Mouse (Mus musculus): Measurements from ENCODE around the gene Amd1.

The Amd1 gene

DNA sequence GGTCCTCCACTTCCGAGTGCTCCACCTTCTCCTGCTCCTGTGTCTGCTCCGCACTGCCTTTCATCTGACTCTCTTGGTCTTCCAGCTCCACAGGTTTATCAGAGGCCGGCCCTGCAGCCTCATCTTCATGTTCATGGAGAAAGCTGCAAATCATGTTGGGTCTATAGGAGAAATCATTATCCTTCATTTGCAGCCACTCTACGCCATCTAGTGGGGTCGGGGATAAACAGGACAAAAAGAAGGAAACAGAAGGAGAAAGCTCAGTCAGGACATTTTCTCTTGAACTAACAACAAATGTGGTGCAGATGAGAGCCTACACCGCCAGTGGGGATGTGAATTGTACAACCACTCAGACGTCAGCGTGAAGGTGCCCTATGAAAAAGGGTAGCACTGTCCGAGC, 52.4 kb downstream of the Amd1 start:
- no peak for DNase-seq

DNA sequence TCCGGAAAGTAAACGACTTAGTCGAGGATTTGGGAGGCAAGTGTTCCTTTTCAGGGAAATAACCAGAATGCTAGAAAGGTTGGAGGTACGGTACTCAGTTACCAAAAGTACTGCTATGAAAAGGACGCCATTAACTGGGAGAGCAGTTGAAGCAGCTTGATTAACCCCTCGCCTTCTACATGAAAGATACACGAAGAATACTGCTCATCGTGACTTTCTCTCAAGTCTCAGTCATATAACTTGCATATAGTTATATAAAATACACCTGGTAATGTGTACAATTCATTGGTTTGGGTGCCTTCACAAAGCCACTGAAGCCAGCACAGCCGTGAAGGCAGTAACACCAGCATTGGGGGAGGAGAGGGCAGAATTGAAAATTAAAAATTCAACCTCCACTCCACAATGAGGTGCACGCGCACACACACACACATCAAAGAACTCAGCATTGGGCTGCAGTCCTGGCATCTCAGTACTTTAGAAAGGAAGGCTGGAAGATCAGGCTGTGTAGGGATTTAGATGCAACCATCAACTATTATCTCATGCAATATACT, 54.7 kb downstream of the Amd1 start:
- DNase-seq, result no peak

DNA sequence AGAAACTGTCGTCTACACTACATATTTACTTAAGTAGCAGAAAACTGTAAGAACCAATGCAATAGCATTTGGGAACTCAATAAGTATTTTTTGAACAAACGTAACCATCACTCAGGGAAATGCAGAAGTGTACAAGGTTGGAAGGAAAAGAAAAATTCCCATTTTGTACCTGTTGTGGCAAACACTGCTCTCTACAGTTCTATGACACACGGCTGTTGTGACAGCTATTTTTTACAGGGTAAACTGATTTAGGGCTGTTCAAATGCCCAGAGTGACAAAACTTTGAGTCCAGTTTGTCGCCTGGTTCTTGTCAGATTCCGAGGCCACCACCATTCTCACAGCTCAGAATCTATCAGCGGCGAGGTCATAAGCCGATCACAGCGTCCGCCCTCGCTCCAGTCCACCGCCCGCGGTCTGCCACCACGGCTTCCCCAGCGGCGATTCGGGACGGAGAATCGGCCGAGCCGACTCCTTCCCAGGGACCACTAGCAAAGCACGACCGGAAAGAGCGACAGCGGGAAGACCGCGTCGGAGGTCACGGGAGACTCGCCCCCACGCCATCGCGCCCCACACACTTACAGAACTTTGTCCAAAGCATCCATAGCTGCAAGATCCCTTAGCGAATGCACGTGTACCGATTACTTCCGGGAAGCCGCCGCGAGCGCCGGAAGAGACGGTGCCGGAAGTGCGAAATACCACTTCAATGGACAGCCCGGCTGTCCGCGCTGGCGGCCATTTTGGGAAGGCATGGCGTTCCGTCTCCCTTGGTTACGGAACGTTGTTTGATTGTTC, 55.4 kb downstream of the Amd1 start, which contains the start of gene Rpf2:
Gene Rpf2 (minus strand): TSS at position 663 of the 792 bp plus-strand sequence.
- peak; percentile 84 for DNase-seq

DNA sequence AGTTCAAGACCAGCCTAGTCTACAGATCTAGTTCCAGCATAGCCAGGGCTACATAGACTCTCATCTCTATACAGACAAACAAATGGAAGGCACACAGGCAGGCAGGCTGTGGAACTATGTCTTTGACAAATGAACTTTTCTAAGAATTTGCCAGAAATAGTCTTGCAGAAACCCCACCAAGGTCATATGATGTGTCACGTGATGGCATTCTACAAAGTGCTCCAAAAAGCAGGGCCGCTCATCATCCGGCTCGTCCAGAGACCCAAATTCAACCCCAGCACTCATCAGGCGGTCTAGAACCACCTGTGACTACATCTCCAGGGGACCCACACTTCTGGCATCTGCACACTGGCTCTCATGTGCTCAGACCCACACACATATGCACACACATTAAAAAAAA, 64.2 kb downstream of the Amd1 start:
- no peak for DNase-seq

Data from right cerebral cortex, postnatal 25 days (tissue).